Mouse (Mus musculus) heart, adult 2 months (tissue): ENCODE data around the gene Ahdc1. TPM values are rescaled to one million over a fixed set of nuclear protein-coding genes. Genes with fewer than 3 reads are reported as not detected.

ENCODE experiments used
- DNase-seq, 2 experiments: peaks; one replicate each; pipeline ENCODE4 v3.0.0; 2021
- H3K27ac ChIP-seq: fragments of 200-600 bp; 2 replicates; pipeline ENCODE4 v1.8.1; 2022
- H3K27me3 ChIP-seq: fragments of 200-500 bp; 2 replicates; pipeline ENCODE4 v1.6.1; 2012; ENCODE audit warnings: mild to moderate bottlenecking, low read length, inconsistent platforms, mixed read lengths; ENCODE audit not compliant: control insufficient read depth, insufficient read depth
- H3K36me3 ChIP-seq: fragments of 200-500 bp; 2 replicates; pipeline ENCODE4 v1.6.1; 2012; ENCODE audit warnings: low read length, inconsistent platforms; ENCODE audit not compliant: control insufficient read depth, insufficient read depth
- H3K4me1 ChIP-seq: fragments of 200-500 bp; 2 replicates; pipeline ENCODE4 v1.6.1; 2011; ENCODE audit warnings: low read length; ENCODE audit not compliant: control insufficient read depth, insufficient read depth
- H3K4me3 ChIP-seq: fragments of 200-600 bp; 2 replicates; pipeline ENCODE4 v1.8.1; 2022
- H3K79me2 ChIP-seq: fragments of 200-500 bp; replicated peaks from 2 replicates; pipeline ENCODE4 v1.6.1; 2012; ENCODE audit warnings: mild to moderate bottlenecking, inconsistent platforms, low read length, moderate library complexity, mixed read lengths; ENCODE audit not compliant: control insufficient read depth, insufficient read depth
- H3K9ac ChIP-seq: fragments of 200-500 bp; 2 replicates; pipeline ENCODE4 v1.6.1; 2012; ENCODE audit warnings: low read depth, mild to moderate bottlenecking, control low read depth, inconsistent platforms, low read length, mixed read lengths
- CTCF ChIP-seq: fragments of 200-600 bp; IDR thresholded peaks from 2 replicates; pipeline ENCODE4 v1.8.1; 2022; ENCODE audit warnings: antibody characterized with exemption, mild to moderate bottlenecking, moderate library complexity
- EP300 ChIP-seq: fragments of 200-500 bp; IDR thresholded peaks from 2 replicates; pipeline ENCODE4 v1.6.1; 2011; ENCODE audit warnings: low read depth, low read length, control low read depth; ENCODE audit not compliant: insufficient read depth
- POLR2A ChIP-seq: fragments of 200-500 bp; IDR thresholded peaks from 2 replicates; pipeline ENCODE4 v1.6.1; 2011; ENCODE audit warnings: mild to moderate bottlenecking, low read depth, low read length, control low read depth; ENCODE audit not compliant: insufficient read depth
- WGBS: fragments of 180-500 bp; shearing (Covaris S2); methylation state at CpG from one replicate; pipeline ENCODE4 v1.1.7; 2018; 5-methylcytosine and 5-hydroxymethylcytosine counted together
- intact Hi-C: fragments of 180-260 bp; cut with DNase I; formaldehyde crosslinking; loops from one replicate; pipeline ENCODE4 v1.15.1; 2025
- polyA plus RNA-seq: library from polyadenylated mRNA; depleted of rRNA; stranded (reverse); fragments of >200 nt; gene quantifications from 2 replicates; pipeline ENCODE4 v1.2.3, GENCODE M21; 2012
- total RNA-seq, 2 experiments: library from RNA; stranded (reverse); gene quantifications; 2 replicates each; pipeline ENCODE4 v1.2.3; 2021

The Ahdc1 gene
- total and polyA plus RNA-seq, 3 experiments = 21.8 to 50.9 (median 42.6) TPM

DNA sequence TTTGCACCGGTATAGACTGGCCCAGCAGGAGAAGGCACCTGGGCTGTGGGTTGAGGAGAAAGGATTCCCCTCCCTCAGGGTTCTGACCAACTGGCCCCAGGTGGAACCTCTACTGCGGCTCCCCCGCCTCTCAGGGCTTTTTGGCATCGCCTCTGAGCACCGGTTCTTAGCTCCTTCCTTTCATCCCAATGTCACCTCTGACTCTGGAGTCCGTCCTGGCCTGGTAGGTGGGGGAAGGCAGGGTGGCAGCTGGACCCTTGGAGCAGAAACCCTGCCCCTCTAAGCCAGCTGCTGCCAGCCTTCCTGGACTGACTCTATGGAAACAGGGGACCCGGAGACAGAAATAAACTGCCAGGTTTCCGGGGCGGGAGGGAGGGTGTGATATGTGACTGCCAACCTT lies 26.2 kb downstream of the Ahdc1 start:
- H3K36me3 ChIP-seq = peaks cover 4% of the 10 kb centered on the region
- no peaks in the 10 kb centered on the region for H3K27me3 ChIP-seq
- no peak overlapping the region for H3K4me3 ChIP-seq
- intact Hi-C loops = no loop called here
- peaks cover 4% of the 10 kb centered on the region; the same call in 1 of the 2 replicates for H3K79me2 ChIP-seq
- WGBS = 17% methylated on average over 9 of the region's 9 CpGs
- TF ChIP-seq POLR2A (no peak), CTCF (no peak), EP300 (no peak)
- peak overlapping the region; percentile 25; the same call in 1 of the 2 replicates for H3K9ac ChIP-seq
- peak overlapping the region; percentile 67 for H3K27ac ChIP-seq
- H3K4me1 ChIP-seq = peaks cover 31% of the 10 kb centered on the region
- DNase-seq = no peak

DNA sequence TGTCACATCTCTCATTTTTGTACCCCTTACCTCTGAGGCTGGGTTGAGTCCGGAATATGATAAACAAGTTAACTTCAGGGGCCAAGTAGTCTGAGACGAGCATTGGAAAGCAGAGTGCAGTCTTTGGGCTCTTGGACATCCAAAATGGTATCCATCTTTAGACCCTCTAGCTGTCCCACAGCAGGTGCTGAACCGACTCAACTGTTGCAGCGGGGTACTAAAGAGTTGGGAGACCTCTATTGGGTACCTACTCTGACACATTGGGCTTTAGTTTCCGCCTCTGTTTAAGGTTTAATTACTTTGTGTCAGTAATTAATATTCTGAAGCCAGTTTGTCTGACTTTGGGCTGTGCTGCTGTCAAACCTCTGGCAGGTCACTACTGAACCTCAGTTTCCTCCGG lies 26.7 kb downstream of the Ahdc1 start:
- Histone ChIP-seq H3K36me3 (peaks cover 4% of the 10 kb centered on the region), H3K9ac (no peak overlapping the region; the same call in 1 of the 2 replicates), H3K4me3 (peak overlapping the region; percentile 73; the same call in 1 of the 2 replicates), H3K27me3 (no peaks in the 10 kb centered on the region), H3K79me2 (peaks cover 4% of the 10 kb centered on the region; the same call in 1 of the 2 replicates), H3K4me1 (peaks cover 33% of the 10 kb centered on the region), H3K27ac (peak overlapping the region; percentile 95)
- TF ChIP-seq EP300 (no peak), POLR2A (no peak), CTCF (no peak)
- WGBS = 37% methylated on average over 6 of the region's 6 CpGs
- intact Hi-C loops = loop anchor here (1.0 kb wide), 1 partner anchor 26 kb away; the partner anchor contains the start of gene Ahdc1
- no peak for DNase-seq

DNA sequence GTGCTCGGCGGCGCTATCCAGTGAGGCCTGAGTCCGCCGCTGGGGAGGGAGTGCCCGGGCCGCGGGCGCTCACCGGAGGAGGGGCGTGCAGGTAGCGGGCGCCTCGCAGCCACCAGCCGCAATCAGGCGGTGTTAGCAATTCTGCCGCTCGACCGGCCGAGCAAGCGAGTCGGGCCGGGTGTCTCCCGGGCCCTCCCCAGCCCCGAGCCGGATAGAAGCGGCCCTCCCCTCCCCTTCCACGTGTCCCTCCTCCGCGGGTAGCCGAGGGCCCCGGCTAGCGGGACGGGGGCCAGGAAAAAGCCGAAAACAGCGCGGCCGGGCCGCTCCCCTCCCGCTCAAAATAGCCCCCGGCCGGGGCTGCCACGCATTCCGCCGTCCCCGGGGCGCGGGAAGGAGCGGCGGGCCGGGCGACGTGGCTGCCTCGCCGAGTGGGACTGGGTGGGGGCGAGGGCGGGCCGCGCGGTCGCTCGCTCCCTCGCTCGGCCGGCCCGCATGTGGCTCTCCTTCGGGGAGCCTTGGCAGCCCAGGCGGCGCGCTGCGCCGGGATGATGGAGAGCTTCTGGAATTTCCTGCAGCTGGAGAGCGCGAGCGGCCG lies 27.6 kb downstream of the Ahdc1 start:
- Histone ChIP-seq H3K36me3 (peaks cover 4% of the 10 kb centered on the region), H3K9ac (peak overlapping the region; percentile 87), H3K27me3 (no peaks in the 10 kb centered on the region), H3K4me3 (peak overlapping the region; percentile 73), H3K4me1 (peaks cover 33% of the 10 kb centered on the region), H3K79me2 (peaks cover 2% of the 10 kb centered on the region; the same call in 1 of the 2 replicates), H3K27ac (peak overlapping the region; percentile 95)
- TF ChIP-seq POLR2A (no peak), EP300 (no peak), CTCF (no peak)
- under 1% methylated on average over 58 of the region's 76 CpGs for WGBS
- intact Hi-C loops = loop anchor here (1.0 kb wide), 2 partner anchors 18 to 27 kb away; partner anchors contain the start of gene Ahdc1
- peak; percentile 85 to 86 for DNase-seq

DNA sequence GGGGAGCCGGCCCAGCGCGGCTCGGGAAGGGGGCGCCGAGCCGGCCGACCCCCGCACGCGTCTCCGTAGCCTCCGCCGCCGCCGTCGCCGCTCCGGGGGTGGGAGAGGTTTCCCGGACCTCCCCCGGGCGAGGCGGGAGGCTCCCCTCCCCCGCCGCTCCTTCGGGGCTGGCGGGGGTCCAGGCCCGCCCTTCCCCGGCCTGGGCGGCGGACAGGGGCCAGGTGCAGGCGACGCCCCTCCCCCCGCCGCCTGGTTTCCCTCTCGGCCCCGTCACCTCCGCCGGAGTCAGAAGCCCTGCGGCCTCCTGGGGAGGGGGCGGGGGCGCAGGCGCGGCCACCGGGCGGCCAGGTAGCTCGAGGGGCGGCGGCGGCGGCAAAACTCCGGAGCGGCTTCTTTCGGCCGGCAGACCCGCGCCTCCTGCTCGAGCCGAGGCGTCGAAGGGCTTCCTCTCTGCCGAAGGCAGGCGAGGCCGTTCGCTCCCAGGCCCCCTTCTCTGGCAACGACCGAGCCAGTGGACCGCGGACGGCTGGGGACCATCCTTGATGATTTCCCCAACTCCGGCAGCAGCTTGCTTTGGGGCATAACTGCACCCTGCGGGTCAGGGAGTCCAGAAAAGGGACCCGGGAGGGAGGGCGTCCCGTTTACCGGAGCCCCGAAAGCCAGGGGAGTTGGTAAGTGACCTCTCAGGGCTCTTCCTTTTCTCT lies 28.2 kb downstream of the Ahdc1 start:
- H3K79me2 ChIP-seq = peaks cover 2% of the 10 kb centered on the region; the same call in 1 of the 2 replicates
- DNase-seq = peak; percentile 85 to 86
- H3K36me3 ChIP-seq = peaks cover 4% of the 10 kb centered on the region
- TF ChIP-seq EP300 = no peak
- no peak for TF ChIP-seq CTCF
- no peak for TF ChIP-seq POLR2A
- H3K27me3 ChIP-seq = no peaks in the 10 kb centered on the region
- H3K4me3 ChIP-seq = peak overlapping the region; percentile 73
- WGBS = 3% methylated on average over 45 of the region's 77 CpGs
- peaks cover 35% of the 10 kb centered on the region for H3K4me1 ChIP-seq
- peak overlapping the region; percentile 95 for H3K27ac ChIP-seq
- peak overlapping the region; percentile 87 for H3K9ac ChIP-seq
- intact Hi-C loops = loop anchor here (1.0 kb wide), 1 partner anchor 17 kb away; no protein-coding TSS in a partner anchor

DNA sequence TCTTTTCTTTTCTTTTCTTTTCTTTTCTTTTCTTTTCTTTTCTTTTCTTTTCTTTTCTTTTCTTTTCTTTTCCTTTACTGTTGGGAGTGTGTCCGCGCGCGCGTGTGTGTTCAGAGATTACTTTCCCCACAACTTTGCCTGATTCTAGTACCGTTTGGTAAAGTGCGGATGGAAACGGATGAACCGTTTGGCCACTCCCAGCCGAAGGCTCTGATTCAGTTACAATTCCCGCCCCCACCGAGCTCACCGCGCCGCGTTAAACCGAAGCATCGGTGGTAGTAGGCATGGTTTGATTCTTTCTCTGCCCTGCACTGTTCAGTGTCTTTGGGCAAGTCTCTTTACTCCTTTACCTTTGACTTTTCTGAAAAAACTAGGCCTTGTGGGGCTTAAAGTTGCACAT lies 28.8 kb downstream of the Ahdc1 start:
- Histone ChIP-seq H3K79me2 (peaks cover 2% of the 10 kb centered on the region; the same call in 1 of the 2 replicates), H3K36me3 (peaks cover 4% of the 10 kb centered on the region), H3K27ac (peak overlapping the region; percentile 95), H3K4me1 (peaks cover 35% of the 10 kb centered on the region), H3K27me3 (no peaks in the 10 kb centered on the region), H3K9ac (peak overlapping the region; percentile 52), H3K4me3 (peak overlapping the region; percentile 73)
- DNase-seq = no peak
- intact Hi-C loops = loop anchor here (1.0 kb wide), 1 partner anchor 16 kb away; no protein-coding TSS in a partner anchor
- 12% methylated on average over 18 of the region's 18 CpGs for WGBS
- TF ChIP-seq EP300 (no peak), POLR2A (no peak), CTCF (no peak)
